Mouse (Mus musculus): Measurements from ENCODE around the gene Ttc30b.

DNA sequence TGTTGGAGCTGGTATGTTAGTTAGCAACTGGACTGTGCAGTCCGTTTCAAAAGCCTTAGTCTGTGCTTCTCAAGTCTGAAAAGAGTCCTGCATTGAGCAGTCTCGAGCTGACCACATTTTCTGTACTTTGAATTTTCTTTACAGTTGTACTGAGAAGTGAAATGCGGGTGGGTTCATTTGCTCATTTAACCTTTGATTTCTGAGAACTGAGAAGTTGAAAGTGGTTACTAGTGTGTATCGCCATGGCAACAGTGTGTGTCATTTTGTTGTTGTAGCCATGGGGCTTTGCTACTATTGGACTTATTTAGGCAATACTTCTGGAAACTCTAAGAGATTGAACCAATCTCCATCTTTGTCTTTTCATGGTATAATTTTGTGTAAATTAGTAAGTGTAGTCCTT is 46.4 kb downstream of the Ttc30b start:
- TF ChIP-seq POLR2A (IDR thresholded peaks at IDR 0.05; ENCODE audit: low read depth, low read length), result no peak
- no peak for TF ChIP-seq CTCF (IDR thresholded peaks at IDR 0.05; ENCODE audit: extremely low read depth, insufficient read depth, insufficient read length, insufficient replicate concordance)

Measured in spleen, adult 2 months (tissue).